In genomic region chr9:113922677-113923076, GRCm38 (mm10) we compare ENCODE assay signal across 16 mouse cellular contexts.
"Had no signal": no experiment of that assay in that cellular context is flagged by ENCODE, and none has a peak within 500 bp of the region (broad histone marks: within the 10 kb centered on the region; RNA-seq: fewer than 3 reads in every experiment).

No protein-coding gene starts in this region.

- H3K9me3 ChIP-seq: neural tube, embryonic 13.5 days; neural tube, embryonic 15.5 days; stomach, embryonic 15.5 days had no signal

- H3K27ac ChIP-seq: neural tube, embryonic 13.5 days; neural tube, embryonic 15.5 days; stomach, embryonic 15.5 days; stomach, postnatal 0 days had no signal

- H3K27me3 ChIP-seq: neural tube, embryonic 13.5 days; neural tube, embryonic 15.5 days; stomach, embryonic 15.5 days had no signal

- H3K4me2 ChIP-seq: neural tube, embryonic 13.5 days; neural tube, embryonic 15.5 days; stomach, embryonic 15.5 days had no signal

- H3K4me1 ChIP-seq: neural tube, embryonic 13.5 days; neural tube, embryonic 15.5 days; stomach, embryonic 15.5 days had no signal

- H3K9ac ChIP-seq: neural tube, embryonic 13.5 days; neural tube, embryonic 15.5 days; stomach, embryonic 15.5 days had no signal

- H3K4me3 ChIP-seq: neural tube, embryonic 13.5 days; neural tube, embryonic 15.5 days; stomach, embryonic 15.5 days had no signal

- DNase-seq: retina, postnatal 1 day; right cerebral cortex, adult 18-20 months; right cerebral cortex, postnatal 14 days; right cerebral cortex, postnatal 25 days; right cerebral cortex, postnatal 4 days; spleen, adult 18-20 months; thymus, adult 18-20 months; thymus, adult 2 months; thymus, postnatal 14 days; thymus, postnatal 25 days; thymus, postnatal 36 days; thymus, postnatal 4 days had no signal
